Mouse (Mus musculus) heart, adult 2 months (tissue): ENCODE results near the gene Pip4k2c.

Source experiments
- CTCF ChIP-seq: fragments of 200-600 bp; IDR thresholded peaks from 2 replicates; pipeline ENCODE4 v1.8.1; 2022; ENCODE audit warnings: antibody characterized with exemption, mild to moderate bottlenecking, moderate library complexity
- EP300 ChIP-seq: fragments of 200-500 bp; IDR thresholded peaks from 2 replicates; pipeline ENCODE4 v1.6.1; 2011; ENCODE audit warnings: low read depth, low read length, control low read depth; ENCODE audit not compliant: insufficient read depth
- POLR2A ChIP-seq: fragments of 200-500 bp; IDR thresholded peaks from 2 replicates; pipeline ENCODE4 v1.6.1; 2011; ENCODE audit warnings: mild to moderate bottlenecking, low read depth, low read length, control low read depth; ENCODE audit not compliant: insufficient read depth

GRCm38 (mm10) chr10:127189651-127190381, 21.6 kb downstream of the Pip4k2c start, which contains the start of gene Arhgef25:
- TF ChIP-seq CTCF, result no peak
- TF ChIP-seq EP300, result no peak; the same call in 1 of the 2 replicates
- TF ChIP-seq POLR2A, result no peak; the same call in 1 of the 2 replicates
